Mouse (Mus musculus): Measurements from ENCODE around the gene Pdap1.

- TF ChIP-seq CTCF (IDR thresholded peaks at IDR 0.05; ENCODE audit: control insufficient read depth, insufficient read depth, low read length) (no peak), POLR2A (IDR thresholded peaks at IDR 0.05; ENCODE audit: borderline replicate concordance, control insufficient read depth, low read depth, low read length) (no peak)
Observed at GRCm38 (mm10) chr5:145149294-145149693, 9.3 kb upstream of the Pdap1 start.
